Mouse (Mus musculus) cerebellum, postnatal 36 days (tissue): Measurements from ENCODE around the gene Lhpp.

Experiments used
- DNase-seq, 2 experiments: peaks; one replicate each; pipeline ENCODE4 v3.0.0; 2021 to 2022; ENCODE audit warnings: mixed read lengths in 2 of 2

Lhpp gene

DNA sequence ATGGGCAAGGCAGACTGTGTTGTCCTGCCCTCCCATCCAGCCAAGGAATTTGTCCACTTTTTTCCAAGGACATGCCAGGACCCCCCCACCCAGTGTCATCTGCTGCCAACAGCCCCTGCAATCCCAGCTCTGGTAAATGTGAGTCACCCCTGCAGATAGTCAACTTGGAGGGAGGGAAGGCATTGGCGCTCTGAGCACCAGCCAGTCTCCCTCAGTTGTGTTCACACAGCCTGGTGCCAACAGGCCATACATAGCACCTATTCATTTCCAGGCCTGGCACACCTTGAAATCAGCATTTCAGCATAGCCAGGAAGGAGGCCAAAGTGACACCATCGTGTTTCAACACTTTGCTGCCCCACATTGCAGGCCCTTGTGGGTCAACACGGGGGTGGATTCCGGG lies 73.5 kb downstream of the Lhpp start:
- DNase-seq = no peak

- no peak for DNase-seq
Observed at GRCm38 (mm10) chr7:132686515-132686914, 76.1 kb downstream of the Lhpp start.

GRCm38 (mm10) chr7:132687897-132688296 lies 77.5 kb downstream of the Lhpp start:
- DNase-seq = no peak

GRCm38 (mm10) chr7:132688721-132689120 lies 78.3 kb downstream of the Lhpp start:
- no peak for DNase-seq

DNA sequence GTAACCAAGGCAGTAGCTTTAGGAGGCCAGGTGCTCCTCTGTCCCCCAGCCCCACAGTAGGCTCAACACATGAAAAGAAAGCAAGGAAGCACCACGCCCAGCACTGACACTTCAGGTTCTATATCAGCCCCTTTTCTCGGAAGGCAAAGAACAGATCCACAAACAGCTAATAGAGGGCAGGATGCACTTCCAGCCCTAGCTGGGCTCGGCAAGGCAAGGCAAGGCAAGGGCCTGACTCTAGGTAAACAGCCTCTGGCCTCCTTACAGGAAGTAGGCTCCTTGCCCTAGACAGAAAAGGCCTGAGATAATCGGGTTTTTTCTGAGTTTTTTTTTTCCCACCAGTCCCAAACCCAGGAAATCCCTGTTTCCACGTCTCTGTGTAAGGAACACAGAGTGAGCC lies 79.3 kb downstream of the Lhpp start:
- no peak for DNase-seq

GRCm38 (mm10) chr7:132690716-132691472 lies 80.5 kb downstream of the Lhpp start:
- no peak for DNase-seq

DNA sequence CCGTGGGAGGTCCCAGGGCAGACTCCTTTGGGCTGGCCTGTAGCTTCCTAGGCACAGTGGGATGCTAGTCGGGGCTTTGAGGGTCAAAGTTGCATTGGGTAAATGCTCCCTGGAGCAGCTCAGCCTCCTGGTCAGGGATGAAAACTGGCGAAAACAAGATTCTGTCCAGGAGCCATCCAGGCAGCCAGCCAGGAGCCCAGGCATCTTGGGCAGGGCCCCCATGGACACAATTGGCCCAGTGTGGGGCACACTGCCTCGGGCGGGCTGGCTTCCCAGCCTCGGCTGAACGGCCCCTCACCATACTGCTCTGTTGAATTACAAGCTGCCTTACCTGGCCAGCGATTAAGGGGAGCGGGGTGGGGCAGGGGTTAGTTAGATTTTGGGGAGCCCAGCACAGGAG lies 82.3 kb downstream of the Lhpp start:
- DNase-seq = peak in 1 of 2 experiments; percentile 36

DNA sequence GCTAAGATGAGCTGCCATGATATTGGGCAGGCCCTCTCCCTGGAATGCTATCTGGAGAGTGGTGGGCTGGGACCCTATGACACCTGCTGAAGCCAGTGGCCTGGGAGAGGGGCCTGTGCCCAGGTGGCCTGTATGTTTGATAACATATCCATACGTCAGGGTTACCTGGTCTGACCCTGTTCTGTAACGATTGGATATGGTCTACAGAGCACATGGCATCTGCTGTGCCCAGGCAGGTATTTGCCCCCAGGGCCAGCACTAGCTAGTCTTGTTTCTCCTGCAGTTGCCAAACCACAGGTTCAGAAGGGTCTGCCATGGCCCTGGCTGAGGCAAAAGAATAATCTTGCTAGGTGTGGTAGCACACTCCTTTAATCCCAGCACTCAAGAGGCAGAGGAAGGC lies 83.1 kb downstream of the Lhpp start:
- no peak for DNase-seq

DNA sequence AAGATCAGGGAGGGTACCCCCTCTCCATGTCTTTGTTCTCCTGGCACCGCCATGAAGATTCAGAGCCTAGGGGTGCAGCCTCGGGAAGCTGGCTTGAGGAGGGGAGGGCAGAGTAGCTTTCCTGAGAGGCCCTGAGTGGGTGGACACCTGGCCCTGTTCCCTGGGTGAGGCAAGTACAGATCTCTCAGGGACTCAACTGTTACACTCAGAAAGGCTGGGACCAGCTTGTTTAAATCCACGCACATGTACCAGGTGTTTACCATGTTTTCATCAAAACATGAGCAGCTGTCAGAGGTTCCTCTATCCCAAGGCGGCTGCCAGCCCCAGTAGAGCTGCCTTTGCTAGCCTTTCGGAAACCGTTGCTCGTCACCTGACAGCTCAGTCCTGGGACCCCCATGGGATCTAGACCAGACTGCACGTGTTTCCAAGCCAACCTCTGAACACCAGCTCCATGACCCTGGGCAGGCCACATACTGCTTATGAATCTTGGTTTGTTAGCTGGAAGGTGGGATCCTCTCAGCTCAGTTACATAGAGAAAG lies 86.9 kb downstream of the Lhpp start:
- DNase-seq = no peak

DNA sequence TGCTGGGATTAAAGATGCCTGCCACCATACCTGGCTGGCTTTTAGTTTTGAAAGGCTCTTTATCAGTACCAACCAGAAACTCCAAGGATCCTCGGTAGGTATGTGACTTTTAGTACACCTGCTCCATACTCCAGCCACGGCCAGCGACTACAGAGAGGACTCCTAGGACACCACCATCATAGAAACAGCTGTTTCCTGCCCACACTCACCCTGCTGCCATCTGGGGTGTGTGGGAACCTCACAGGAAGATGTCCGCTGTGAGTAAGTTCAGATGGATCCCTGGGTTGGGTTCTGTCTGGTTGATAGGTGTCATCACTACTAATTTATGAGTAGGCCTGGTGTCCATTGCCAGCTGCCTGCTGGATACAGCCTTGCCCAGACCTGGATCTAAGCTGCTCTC lies 88.3 kb downstream of the Lhpp start:
- DNase-seq = no peak

GRCm38 (mm10) chr7:132699165-132699564 lies 88.7 kb downstream of the Lhpp start:
- DNase-seq = no peak

DNA sequence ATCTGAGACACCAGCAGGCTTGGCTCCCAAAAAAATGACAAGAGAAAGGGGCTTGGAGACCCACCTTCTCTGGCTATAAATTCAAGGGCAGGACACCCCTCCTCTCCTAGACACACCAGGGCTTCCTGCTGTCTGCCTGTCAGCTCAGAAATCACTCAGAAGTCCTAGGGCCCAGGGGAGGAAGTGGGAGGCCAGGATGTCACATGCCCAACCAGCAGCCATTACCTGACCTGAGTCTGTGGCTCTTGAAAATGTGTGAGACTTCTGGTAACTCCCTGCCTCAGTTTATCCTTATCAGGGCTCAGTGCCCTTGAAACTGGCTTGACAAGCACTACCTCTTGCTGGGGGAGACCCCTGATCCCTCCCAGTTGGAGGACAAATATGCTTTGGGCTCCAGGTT lies 89.2 kb downstream of the Lhpp start:
- DNase-seq = no peak

DNA sequence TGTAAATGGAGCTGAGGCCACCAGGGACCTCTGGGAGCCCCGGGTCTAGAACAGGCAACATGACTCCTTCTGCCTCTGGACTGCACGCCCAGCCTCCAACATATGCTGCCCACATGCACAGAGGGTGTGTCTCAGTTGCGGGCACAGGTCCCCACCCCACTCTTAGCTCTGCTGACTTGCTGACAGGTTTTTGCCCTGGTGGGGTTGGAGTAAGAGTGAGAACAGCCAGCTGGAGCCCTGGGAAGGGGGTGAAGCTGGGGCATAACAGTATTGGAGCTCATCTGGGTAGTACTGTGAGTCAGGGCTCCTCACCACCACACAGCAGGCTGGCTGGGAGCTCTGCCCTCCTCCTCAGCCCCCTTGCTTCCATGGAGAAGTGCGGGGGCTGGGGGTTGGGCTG lies 89.7 kb downstream of the Lhpp start:
- no peak for DNase-seq

DNA sequence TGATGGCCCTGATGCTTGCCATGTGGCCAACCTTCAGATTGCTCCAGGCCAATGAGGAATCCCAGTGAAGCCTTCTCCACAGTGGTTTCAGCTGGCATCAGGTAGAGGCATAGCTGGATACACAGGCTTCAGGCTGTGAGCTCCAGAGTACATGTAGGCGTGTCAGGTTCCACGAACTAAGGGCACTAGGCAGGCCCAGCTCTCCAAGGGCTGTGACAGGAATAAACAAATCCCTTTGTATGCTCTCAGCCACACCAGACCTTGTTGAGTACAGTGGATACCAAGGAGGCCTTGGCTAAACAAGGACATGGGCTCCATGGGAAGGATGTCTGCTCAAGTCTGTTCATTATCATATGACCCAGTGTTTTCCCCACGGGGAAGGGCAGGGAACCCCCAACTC lies 91.0 kb downstream of the Lhpp start:
- DNase-seq = no peak

- DNase-seq = no peak
Observed at GRCm38 (mm10) chr7:132702024-132702423, 91.6 kb downstream of the Lhpp start.

- no peak for DNase-seq
Observed at GRCm38 (mm10) chr7:132702492-132703070, 92.1 kb downstream of the Lhpp start.

DNA sequence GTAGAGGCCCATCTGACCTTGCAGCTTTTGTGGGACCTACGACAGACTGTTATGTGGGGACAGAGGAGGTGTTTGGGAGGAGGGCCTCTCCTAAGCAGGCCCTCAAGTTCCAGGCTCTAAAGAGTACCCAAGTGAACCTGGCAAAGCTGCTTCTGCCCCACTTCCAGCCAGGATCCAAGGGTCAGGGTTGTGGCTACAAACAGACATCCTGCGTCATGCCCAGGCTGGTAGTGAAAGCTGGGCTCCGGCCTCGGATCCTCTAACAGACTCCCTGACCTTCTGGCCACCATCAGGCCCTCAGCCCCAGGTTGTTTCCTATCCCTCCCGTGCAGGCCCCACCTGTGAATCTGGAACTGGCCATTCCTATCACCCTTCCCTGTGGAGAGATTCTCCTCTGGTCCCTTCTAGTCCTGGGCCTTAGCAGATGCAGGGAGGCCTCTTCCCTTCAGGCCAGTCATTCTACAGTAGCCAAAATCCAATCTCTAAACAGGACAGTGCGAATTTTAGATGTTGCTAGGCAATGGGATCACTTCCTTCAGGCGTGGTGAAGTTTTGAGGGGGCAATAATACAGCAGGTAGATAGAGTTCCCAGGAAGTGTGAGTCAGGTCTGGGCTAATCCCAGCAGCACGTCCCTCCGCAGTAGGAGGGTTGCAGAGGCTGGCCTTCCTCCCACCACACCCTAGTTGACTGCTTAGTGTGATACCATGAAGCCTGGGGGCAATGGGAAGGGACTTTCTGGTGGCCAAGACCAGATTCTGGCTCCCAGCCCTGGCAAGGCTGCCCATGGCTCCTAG lies 93.3 kb downstream of the Lhpp start:
- DNase-seq = no peak

- no peak for DNase-seq
Observed at GRCm38 (mm10) chr7:132704310-132704875, 94.0 kb downstream of the Lhpp start.

- DNase-seq = no peak
Observed at GRCm38 (mm10) chr7:132705130-132705529, 94.7 kb downstream of the Lhpp start.

- no peak for DNase-seq
Observed at GRCm38 (mm10) chr7:132711579-132711978, 101.1 kb downstream of the Lhpp start.

GRCm38 (mm10) chr7:132712044-132712708 lies 101.7 kb downstream of the Lhpp start:
- no peak for DNase-seq

DNA sequence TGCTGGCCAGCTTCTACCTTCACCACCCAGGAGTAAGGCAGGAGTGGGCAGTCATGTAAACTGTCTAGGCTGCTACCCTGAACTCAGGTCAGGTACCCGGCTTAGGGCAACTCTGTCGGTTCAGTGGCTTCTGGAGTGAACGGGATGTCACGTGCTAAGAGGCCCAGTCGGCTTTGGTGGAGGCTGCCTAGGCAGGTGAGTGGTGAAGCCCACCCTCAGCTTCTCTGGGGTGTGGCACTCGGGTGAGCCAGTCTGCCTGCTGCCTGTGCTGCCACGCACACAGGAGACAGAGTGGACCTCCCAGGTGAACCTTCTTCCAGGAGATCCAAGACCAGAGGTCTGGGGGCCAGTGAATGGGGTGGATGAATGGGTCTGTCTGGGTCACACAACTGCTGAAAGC lies 102.5 kb downstream of the Lhpp start:
- no peak for DNase-seq
